Mouse (Mus musculus) WW6 (cell line): ENCODE measurements at regions not wholly inside any gene's neighbourhood (a gene's known extent, or its start where the extent isn't known, plus 50 kb on each side); places are given as distances from the start of the nearest gene placed in this dataset.

Source experiments
- DNase-seq: peaks from one replicate; pipeline ENCODE4 v3.0.0-alpha.2; 2013; ENCODE audit warnings: low read depth, low spot score

DNA sequence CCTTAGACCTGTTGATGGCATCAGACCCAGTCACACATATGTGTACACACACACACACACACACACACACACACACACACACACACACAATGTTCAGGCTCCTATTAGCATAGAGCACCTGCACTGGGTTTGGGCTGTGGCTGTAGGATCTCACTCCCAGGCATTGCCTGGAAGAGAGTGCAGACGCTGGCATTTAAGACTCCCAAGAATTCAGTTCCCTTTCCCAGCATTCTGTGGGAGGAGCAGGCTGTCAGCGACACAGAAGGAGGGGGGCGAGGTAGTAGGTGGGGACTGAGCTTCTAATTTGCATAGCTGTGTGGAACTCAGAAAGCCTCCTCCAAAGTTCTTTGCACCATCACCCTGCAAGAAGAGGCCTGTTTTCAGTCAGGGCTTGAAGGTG lies 374.2 kb upstream of the Fam49b start:
- DNase-seq: no peak

DNA sequence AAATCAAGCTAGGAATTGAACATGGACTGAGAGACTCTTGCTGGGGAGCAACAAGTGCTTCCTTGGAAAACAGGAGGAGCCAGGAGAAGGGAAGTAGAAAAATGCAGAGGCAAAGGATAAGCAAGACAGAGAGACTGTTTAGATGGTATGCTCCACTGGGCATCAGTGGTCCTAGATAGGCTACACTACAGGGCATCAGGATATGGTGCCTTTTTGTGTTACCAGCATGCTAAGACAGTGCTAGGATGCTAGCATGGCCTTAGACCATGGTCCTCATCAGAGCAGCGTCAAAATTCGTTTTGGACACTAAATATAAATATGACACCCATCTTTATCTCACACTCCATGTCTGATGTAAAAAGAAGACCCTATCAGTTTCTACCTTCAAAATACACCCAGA lies 374.6 kb upstream of the Fam49b start:
- DNase-seq: no peak

- DNase-seq: no peak
Observed at GRCm38 (mm10) chr15:64445076-64445475, 372.4 kb upstream of the Gm21798 start.

- DNase-seq: no peak
Observed at GRCm38 (mm10) chr15:64446411-64447072, 371.0 kb upstream of the Gm21798 start.

- DNase-seq: no peak
Observed at GRCm38 (mm10) chr15:64447239-64447952, 370.1 kb upstream of the Gm21798 start.

DNA sequence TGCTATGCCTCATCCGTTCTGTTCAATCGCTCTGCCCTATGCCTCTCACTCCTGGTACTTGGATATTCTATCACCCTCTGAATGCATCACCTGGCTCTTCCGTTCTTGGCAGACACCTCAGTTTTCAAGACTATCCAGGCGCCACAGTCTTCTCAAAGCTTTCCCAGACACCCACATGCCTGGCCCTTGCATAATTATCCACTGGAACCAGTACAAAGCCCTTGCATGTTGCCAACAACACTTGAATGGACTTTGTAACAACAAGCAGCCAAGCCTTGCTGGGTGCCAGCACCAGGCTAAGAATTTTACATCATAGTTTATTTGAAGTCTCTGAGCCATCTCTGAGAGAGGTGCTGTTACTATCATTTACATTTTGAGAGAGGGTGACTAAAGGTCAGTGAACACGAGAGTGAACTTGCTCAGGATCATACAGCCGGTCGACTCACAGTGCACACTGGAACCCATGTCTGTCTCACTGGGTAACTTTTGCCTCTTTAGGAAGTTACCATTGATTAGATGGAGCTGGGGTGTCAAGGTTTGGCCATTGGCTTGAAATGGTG lies 368.8 kb upstream of the Gm21798 start:
- DNase-seq: no peak

DNA sequence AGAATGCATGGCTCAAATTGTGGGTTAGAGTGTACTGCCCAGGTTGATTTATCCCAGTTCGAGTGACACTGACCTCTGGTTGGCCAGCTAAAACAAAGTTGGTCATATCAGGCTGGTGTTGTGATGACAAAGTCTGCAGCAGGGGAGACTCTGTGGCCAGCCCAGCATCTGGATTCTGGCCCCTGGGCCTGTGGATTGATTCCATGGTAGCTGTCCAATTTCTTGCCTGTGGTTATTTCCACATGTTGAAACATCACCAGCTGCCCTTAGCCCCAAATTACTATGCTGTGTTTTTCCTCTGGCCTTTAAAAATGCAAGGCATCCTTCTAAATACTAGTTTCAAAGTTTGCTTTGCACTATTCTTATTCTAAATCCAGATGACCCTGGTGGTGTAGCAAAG lies 346.8 kb upstream of the Gm21798 start:
- no peak for DNase-seq

DNA sequence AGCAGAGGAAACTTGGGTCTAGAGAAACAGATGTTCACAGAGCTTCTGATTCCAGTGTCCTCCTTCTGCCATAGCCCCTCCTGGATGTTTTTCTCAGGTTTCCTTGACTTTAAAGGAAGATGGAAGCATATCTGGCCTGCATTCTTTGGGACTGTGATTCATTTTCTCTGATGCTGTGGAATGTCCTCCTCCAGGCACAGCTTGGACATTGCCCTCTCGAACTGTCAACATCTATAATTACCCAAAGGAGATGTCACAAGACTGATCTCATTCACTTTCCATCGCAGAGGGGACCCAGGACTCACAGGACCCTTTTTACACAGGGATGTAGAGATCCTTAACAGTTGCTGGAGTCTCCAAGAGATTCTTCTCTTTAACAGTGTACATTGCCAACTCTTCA lies 345.9 kb upstream of the Gm21798 start:
- DNase-seq: no peak

DNA sequence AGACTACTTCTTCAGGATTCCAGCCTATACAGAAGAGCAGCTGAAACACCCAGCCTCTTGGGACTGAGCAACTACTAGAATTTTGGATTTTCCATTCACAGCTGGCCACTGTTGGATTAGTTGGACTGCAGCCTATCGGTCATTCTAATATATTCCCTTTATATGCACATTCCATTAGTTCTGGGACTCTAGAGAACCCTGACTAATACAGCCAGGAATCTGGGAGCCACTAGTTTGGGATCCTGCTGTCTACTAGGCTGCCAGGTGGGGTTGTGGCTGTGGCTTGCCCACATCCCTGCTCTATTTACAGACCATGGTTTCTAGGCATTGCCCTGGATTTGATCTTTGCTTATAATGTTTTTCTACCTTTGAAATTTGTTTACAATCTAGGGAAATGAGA lies 343.3 kb upstream of the Gm21798 start:
- no peak for DNase-seq

DNA sequence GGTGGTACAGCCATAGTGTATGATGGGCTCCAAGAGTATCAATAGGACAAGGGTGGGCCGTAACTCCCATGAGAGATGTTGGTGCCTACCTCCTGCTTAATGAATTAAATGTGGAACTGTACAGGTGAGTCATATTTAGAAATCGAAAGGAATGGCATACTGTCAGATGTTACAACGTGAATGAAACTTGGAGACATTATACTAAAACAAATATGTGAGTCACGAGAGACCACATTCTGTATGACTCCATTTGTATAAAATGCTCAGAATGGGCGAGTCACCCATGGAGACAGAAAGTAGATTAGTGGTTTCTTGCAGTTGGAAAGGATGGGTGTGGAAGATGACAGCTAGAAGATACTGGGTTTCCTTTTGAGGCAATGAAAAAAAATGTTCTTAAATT lies 340.4 kb upstream of the Gm21798 start:
- DNase-seq: no peak

GRCm38 (mm10) chr15:64480625-64481024 lies 336.9 kb upstream of the Gm21798 start:
- no peak for DNase-seq

DNA sequence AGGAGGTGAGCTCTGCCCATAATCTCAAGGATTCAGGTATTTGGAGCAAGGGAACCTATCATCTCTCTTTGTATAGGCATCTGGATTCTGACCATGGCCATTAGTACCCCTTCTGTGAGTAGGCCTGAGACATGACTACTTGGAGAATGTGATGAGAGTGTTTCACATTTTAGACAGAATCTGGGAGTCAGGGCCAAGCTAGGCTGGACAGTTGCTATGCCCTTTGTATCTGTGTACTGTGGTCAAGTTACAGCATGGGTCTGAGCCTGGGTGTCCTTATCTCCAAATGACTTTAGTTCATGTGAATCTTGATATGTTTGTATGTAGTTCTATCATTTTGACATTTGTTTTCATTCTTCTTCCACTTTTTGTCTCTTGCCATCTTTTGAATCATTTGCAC lies 336.3 kb upstream of the Gm21798 start:
- no peak for DNase-seq

DNA sequence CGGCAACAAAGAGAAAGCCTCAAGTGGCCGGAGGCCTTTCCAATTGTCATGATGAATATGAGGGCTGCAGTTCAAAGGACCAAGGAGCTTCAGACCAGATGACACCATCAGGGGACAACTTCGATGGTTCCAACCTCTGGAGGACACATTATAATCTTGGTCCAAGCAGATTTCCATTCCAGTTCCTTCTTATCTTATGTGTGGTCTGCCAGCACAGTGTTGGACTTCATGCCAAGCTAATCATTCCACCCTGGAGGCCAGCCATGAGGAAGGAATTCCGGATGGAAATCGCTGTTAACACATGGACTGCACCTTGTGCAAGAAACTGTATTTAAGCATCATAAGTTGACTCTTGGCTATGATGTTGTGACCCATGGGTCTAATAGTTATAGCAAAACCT lies 334.5 kb upstream of the Gm21798 start:
- no peak for DNase-seq

DNA sequence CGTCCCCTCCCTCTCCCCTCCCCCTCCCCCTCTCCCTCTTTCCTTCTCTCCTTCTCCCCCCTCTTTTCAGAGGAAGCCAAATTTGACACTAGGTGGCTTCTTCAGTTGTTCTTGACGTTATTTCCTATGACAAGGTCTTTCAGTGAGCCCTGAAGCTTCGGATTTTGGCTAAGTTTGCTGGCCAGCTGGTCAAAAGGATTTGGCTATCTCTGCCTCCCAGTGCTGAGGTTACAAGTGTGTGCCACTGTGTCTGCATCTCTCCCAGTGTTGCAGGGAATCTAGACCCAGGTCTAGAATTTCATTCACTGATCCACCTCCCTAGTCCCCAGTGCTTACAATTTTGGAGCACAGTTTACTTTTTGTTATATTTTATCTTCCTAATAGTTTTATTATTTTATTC lies 329.7 kb upstream of the Gm21798 start:
- DNase-seq: no peak

DNA sequence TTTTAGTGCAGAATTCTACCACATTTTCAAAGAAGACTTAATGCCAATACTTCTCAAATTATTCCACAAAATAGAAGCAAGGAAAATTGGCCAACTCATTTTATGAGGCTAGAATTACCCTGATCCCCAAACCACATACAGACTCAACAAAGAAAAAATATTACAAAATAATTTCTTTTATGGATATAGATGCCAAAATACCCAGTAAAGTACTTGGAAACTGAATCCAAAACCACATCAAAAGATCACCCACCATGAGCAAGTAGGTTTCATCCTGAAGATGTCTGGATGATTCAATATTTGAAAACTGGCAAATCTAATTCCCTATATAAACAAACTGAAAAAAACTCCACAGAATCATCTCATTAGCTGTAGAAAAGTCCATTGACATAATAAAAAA lies 316.7 kb upstream of the Gm21798 start:
- DNase-seq: no peak

DNA sequence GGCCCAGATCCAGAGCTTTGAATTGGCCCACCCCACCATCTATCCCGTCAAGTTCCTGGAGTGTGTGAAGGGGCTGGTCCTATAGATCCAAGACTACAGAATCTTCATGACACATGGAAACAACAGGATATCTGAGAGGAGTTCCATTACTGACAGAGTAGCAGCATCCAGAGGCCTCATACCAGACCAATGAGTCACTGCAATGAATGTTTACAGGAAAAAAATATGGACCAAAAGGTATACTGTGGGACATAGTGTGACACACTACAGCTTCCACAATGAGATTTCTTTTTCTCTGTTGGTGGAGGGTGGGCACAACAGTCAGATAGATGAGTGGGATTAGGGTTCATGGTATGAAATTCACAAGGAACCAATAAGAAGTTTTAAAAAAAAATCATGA lies 316.0 kb upstream of the Gm21798 start:
- DNase-seq: no peak

DNA sequence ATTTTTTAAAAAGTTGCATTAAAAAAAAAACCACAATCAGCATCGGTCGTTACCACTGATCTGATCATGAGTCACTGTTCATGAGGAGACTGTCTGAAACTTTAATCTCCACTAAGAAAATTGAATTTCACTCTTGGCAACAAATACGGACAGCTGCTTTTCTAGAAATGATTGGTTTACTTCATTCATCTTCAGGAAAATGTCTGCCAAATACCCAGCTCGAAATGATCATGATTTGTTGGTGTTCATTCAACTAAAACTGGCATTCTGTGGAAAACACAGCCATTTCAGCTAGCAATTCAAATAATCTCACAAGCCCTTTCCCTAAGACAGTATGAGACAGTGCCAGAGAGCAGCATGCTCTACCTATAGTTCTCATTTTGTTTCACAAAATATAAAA lies 312.7 kb upstream of the Gm21798 start:
- no peak for DNase-seq

- DNase-seq: no peak
Observed at GRCm38 (mm10) chr15:64510649-64511048, 306.8 kb upstream of the Gm21798 start.

DNA sequence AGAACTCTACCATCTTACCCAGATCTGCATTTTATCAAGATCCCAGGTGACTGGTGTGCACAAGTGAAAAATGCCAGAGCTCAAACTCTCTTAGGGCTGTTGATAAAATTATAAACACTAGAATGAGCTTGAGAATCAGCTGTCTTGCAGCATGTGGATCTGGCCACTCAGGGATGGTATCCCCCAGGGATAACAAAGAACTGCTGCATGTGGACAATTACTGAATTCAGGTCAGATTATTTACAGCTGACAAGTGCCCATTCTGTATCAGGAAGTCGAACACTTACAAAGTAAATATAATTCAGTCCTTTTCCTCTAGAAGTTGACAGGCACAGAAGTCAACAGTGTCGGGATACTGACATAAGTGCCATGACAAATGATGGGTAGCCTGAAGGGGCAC lies 306.3 kb upstream of the Gm21798 start:
- DNase-seq: no peak

DNA sequence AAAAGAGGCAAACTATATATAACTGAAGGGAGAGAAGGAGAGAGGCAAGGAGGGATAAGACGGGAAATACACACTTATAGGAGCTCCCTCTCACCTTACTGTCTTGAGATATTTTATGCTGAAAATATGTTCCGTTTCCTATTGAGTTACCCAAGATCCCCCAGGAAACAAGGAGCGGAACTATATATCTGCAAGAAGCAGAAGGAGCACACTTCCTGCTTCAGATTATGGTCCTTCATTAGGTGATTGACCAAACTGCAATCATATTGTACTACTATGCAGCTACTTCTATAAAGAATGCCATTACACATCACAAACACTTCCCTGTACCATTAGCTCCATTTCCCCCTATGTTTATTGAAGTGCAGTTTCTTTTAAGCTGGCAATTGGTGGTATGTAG lies 304.9 kb upstream of the Gm21798 start:
- no peak for DNase-seq

GRCm38 (mm10) chr15:64513501-64514097 lies 303.9 kb upstream of the Gm21798 start:
- no peak for DNase-seq

- no peak for DNase-seq
Observed at GRCm38 (mm10) chr15:64515179-64515578, 302.3 kb upstream of the Gm21798 start.

- DNase-seq: no peak
Observed at GRCm38 (mm10) chr15:64519207-64519628, 298.3 kb upstream of the Gm21798 start.
